Mouse (Mus musculus) ES-Bruce4 (cell line): ENCODE measurements around the gene Cpvl.

ENCODE experiments used
- CTCF ChIP-seq: IDR thresholded peaks from one replicate; pipeline ENCODE4 v1.8.1; 2011; ENCODE audit warnings: low read depth, low read length
- EP300 ChIP-seq: IDR thresholded peaks from 2 replicates; pipeline ENCODE4 v1.6.1; 2011; ENCODE audit warnings: low read depth, low read length; ENCODE audit not compliant: insufficient read depth
- POLR2A ChIP-seq: IDR thresholded peaks from one replicate; pipeline ENCODE4 v1.8.1; 2011; ENCODE audit warnings: low read length; ENCODE audit not compliant: insufficient read depth

DNA sequence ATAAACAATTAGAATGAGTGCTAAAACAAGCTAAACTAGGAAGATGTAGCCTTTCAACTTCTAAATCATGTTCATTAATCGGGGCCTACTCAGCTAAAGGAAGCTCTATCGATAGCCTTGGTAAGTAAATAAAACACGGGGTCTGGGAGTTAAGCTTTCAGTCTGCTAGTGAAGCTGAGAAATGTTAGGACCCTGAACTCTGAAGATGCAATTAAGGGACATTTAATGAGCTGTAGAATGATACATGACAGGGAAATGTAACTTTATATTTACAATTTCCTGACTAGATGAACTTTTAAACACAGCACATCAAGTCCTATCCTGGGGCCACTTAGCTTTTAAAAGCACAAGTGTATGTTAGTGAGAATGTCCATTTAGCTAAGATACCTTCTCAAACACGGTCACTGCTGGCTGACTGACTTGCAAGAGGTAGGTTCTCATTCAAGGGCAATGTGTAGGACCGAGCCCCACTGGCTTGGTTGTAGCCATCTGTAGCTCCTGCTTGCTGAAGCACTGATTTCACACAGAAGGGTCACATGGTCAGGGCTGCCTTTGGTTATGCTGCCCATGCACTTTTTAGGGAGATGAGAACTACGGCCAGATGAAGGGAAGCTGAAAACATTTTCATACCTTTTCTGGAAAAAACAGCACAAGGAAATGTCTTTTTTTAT, 66.2 kb downstream of the Cpvl start:
- TF ChIP-seq POLR2A, result no peak
- TF ChIP-seq CTCF, result no peak
- no peak for TF ChIP-seq EP300
